Mouse (Mus musculus) heart, adult 10 weeks (tissue): ENCODE measurements around the gene Khdc1a. TPM values are rescaled to one million over a fixed set of nuclear protein-coding genes. Genes with fewer than 3 reads are reported as not detected.

Experiments
- polyA plus RNA-seq: library from polyadenylated mRNA; stranded (reverse); fragments of 350-450 nt; fragmentation: Illumina TruSeq; extraction: RNeasy Lipid Tissue Mini Kit (QIAGEN cat#74804); gene quantifications from one replicate; pipeline ENCODE4 v1.2.3, GENCODE M21; 2014; ENCODE audit warnings: low read depth, low replicate concordance

Khdc1a gene
- polyA plus RNA-seq = not detected

GRCm38 (mm10) chr1:21349341-21349740, at the start of gene Khdc1a:
TSS of gene Khdc1a (plus strand) at chr1:21349641.

GRCm38 (mm10) chr1:21368031-21368430, 18.6 kb downstream of the Khdc1a start, which contains the start of gene Khdc1c:
TSS of gene Khdc1c (plus strand) at chr1:21368331.

GRCm38 (mm10) chr1:21383256-21383655, 33.8 kb downstream of the Khdc1a start, which contains the start of gene Khdc1b:
TSS of gene Khdc1b (plus strand) at chr1:21383556.

Other genes with a start within 250 kb of the Khdc1a start
- 5.4 TPM for gene Tmem14a, start 131.1 kb upstream of the Khdc1a start, polyA plus RNA-seq
- gene Gsta3, start 109.1 kb upstream of the Khdc1a start, polyA plus RNA-seq = 16.5 TPM
- gene Khdc1c, start 18.7 kb downstream of the Khdc1a start, polyA plus RNA-seq = not detected
- gene Khdc1b, start 33.9 kb downstream of the Khdc1a start, polyA plus RNA-seq = not detected